Mouse (Mus musculus): ENCODE measurements around the gene Kmt2c. TPM values are rescaled to one million over a fixed set of nuclear protein-coding genes. Genes with fewer than 3 reads are reported as not detected.

Kmt2c gene
- polyA plus RNA-seq, 1 experiment from 2014 or later: 13.9 TPM

DNA sequence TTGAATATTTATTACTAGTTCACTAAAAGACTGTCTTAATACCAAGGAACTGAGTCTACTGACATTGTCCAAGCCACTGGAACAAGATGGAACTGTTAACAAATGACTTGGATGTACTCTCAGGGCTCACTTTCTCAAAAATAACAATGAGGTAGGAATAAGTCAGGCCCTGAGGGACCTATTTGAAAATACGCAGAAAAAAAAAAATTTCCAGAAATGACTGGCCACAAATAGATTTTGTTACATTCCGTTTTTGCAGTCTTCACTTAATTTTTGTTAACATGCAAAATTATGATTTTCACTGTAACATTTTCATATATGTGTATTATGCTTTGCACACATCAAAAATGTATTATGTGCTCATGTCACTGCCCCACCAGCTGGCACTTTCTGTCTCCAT lies 167.3 kb downstream of the Kmt2c start:
- peaks cover 17% of the 10 kb centered on the region; the same call in 1 of the 2 replicates for H3K36me3 ChIP-seq
- WGBS: 97% methylated on average over 2 of the region's 2 CpGs
- ATAC-seq (ENCODE audit: low FRiP score): no peak

DNA sequence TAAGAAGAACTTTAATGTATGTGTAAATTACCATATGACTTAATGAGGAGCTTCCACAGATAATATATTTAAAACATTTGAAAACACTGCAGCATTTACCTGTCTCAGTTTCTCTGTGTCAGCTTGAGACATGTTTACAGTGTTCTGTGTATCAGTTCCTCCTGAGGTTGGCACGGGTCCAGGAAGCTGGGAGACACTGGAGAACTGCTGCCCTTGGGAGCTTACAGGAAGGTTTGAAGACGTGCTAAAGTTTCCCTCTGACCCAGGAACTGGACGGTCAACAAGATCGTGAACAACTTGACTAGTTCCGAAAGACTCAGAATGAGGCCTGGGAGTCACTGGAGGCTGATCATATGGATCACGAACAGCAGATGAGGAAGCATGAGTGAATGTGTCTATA lies 184.7 kb downstream of the Kmt2c start:
- 90% methylated on average over 6 of the region's 6 CpGs for WGBS

More for the DNA sequence above, 167.3 kb downstream of the Kmt2c start:
- Histone ChIP-seq H3K4me1 (no peaks in the 10 kb centered on the region), H3K9me3 (replicated peaks) (no peaks in the 10 kb centered on the region), H3K27ac (replicated peaks) (no peak overlapping the region), H3K9ac (replicated peaks) (no peak overlapping the region), H3K4me3 (replicated peaks) (no peak overlapping the region), H3K4me2 (no peak overlapping the region), H3K27me3 (replicated peaks) (no peaks in the 10 kb centered on the region)

DNA sequence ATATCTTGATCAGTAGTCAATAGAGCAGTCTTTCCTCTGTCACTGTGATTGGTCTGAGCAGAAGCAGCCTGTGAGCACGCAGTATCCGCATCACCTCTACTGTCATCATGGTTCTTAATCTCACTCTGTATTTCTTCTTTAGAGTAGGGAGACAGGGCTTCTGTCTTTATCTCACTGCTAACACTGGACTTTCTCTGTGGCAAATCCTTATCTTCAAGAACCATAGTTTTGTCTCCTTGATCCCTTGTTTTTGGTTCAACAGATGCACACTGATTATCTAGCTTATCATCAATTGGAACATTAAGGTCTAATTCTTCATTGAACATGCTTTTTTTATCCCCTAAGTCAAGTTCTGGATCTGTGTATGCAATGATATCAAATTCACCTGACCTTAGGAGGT lies 188.4 kb downstream of the Kmt2c start:
- Histone ChIP-seq H3K9me3 (replicated peaks) (no peaks in the 10 kb centered on the region), H3K4me2 (no peak overlapping the region), H3K27me3 (replicated peaks) (no peaks in the 10 kb centered on the region), H3K27ac (replicated peaks) (no peak overlapping the region), H3K4me3 (replicated peaks) (no peak overlapping the region), H3K4me1 (no peaks in the 10 kb centered on the region), H3K36me3 (peaks cover 44% of the 10 kb centered on the region), H3K9ac (replicated peaks) (no peak overlapping the region)
- no peak for ATAC-seq (ENCODE audit: low FRiP score)
- 99% methylated on average over 2 of the region's 2 CpGs for WGBS

More for the DNA sequence above, 184.7 kb downstream of the Kmt2c start:
- H3K9ac ChIP-seq (replicated peaks): no peak overlapping the region
- H3K9me3 ChIP-seq (replicated peaks): no peaks in the 10 kb centered on the region
- no peak overlapping the region for H3K4me2 ChIP-seq
- no peaks in the 10 kb centered on the region for H3K27me3 ChIP-seq (replicated peaks)
- H3K4me1 ChIP-seq: no peaks in the 10 kb centered on the region
- H3K27ac ChIP-seq (replicated peaks): no peak overlapping the region
- no peak for ATAC-seq (ENCODE audit: low FRiP score)
- H3K36me3 ChIP-seq: peaks cover 61% of the 10 kb centered on the region
- no peak overlapping the region for H3K4me3 ChIP-seq (replicated peaks)

DNA sequence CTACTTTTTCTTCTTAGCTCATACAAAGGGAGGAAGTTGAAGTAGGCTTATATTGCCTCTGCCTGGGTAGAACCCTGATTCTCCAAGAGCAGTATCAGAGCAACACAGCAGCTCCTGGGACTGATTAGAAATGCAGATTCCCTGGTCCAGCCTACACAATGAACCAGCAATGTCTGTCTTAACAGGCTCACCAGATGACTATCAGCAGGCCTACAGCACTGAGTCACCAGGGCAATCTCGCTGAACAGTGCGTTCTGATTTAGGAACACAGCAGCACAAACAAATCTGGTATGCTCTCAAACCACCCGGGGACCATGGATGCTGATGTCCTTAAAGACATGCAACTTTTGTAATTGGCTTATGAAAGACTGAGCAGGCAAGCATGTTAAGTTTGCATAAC lies 201.8 kb downstream of the Kmt2c start:
- peaks cover 40% of the 10 kb centered on the region for H3K36me3 ChIP-seq
- no peak overlapping the region for H3K27ac ChIP-seq (replicated peaks)
- no peak overlapping the region for H3K4me2 ChIP-seq
- no peak for ATAC-seq (ENCODE audit: low FRiP score)
- H3K4me1 ChIP-seq: no peaks in the 10 kb centered on the region
- H3K4me3 ChIP-seq (replicated peaks): no peak overlapping the region
- no peak overlapping the region for H3K9ac ChIP-seq (replicated peaks)
- no peaks in the 10 kb centered on the region for H3K9me3 ChIP-seq (replicated peaks)
- 78% methylated on average over 3 of the region's 3 CpGs for WGBS
- H3K27me3 ChIP-seq (replicated peaks): no peaks in the 10 kb centered on the region

DNA sequence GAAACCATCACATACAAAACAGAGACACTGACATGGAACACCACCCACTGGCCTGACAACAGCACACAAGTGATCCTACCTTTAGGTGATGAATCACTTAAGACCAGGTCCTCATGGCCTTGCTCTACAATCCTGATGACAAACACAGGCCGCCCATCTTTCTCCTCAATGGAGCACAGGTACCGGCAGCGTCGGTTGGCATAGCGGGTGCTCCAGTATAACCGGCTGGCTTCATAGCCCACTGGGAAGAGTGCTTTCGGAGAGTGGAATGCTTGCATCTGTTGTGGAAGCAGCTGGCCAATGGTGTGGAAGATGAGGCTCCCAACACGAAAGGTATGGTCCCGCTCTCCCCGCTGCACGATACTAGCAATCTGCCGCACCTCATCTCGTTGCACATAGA lies 214.6 kb downstream of the Kmt2c start:
- 97% methylated on average over 13 of the region's 13 CpGs for WGBS
- Histone ChIP-seq H3K27ac (replicated peaks) (no peak overlapping the region), H3K4me2 (no peak overlapping the region), H3K9ac (replicated peaks) (no peak overlapping the region), H3K36me3 (peaks cover 79% of the 10 kb centered on the region), H3K27me3 (replicated peaks) (no peaks in the 10 kb centered on the region), H3K9me3 (replicated peaks) (no peaks in the 10 kb centered on the region), H3K4me1 (no peaks in the 10 kb centered on the region), H3K4me3 (replicated peaks) (no peak overlapping the region)
- ATAC-seq (ENCODE audit: low FRiP score): no peak

DNA sequence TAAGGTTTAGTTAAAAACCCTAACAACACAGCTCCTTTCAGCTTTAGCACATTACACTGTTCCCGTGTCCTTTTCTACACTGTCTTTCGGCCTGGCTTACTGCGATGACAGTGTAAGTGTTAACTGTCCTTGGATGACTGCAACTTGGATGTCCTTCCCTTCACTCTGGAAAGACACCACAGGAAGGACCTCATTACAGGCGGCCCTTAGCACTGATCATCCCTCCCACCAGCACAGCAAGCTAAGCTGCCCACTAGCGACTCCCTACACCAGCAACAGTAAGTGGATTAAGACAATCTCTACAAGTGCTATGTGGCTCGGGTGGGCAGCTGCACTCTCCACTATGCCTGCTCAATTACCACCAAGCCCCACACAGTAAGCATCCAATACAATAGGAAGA lies 222.2 kb downstream of the Kmt2c start:
- Histone ChIP-seq H3K4me2 (no peak overlapping the region), H3K9me3 (replicated peaks) (no peaks in the 10 kb centered on the region), H3K27ac (replicated peaks) (no peak overlapping the region), H3K4me3 (replicated peaks) (no peak overlapping the region), H3K9ac (replicated peaks) (no peak overlapping the region), H3K4me1 (no peaks in the 10 kb centered on the region), H3K36me3 (peaks cover 68% of the 10 kb centered on the region), H3K27me3 (replicated peaks) (no peaks in the 10 kb centered on the region)
- WGBS: 84% methylated on average over 6 of the region's 6 CpGs
- no peak for ATAC-seq (ENCODE audit: low FRiP score)

DNA sequence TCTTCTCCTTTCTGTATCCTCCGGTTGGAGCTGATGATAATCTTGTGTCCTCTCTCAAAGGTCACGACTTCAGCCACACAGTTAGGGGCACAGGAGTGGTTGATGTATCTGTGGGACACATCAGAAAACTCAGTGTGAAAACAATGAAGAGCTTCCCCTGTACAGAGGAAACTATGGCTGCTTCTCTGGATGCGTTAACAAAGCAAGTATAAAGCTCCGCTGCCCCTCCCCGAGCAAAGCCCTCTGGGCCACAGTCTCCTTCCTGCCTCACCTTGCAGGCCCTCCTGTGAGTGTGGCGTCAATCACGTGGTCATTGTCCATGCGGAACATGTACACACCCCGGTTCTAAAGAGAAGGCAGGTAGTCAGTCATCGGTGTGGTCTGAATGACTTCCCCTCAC lies 223.0 kb downstream of the Kmt2c start:
- Histone ChIP-seq H3K4me2 (no peak overlapping the region), H3K27ac (replicated peaks) (no peak overlapping the region), H3K36me3 (peaks cover 65% of the 10 kb centered on the region), H3K4me1 (no peaks in the 10 kb centered on the region), H3K27me3 (replicated peaks) (no peaks in the 10 kb centered on the region), H3K9ac (replicated peaks) (no peak overlapping the region), H3K9me3 (replicated peaks) (no peaks in the 10 kb centered on the region), H3K4me3 (replicated peaks) (no peak overlapping the region)
- ATAC-seq (ENCODE audit: low FRiP score): no peak
- 93% methylated on average over 10 of the region's 10 CpGs for WGBS

DNA sequence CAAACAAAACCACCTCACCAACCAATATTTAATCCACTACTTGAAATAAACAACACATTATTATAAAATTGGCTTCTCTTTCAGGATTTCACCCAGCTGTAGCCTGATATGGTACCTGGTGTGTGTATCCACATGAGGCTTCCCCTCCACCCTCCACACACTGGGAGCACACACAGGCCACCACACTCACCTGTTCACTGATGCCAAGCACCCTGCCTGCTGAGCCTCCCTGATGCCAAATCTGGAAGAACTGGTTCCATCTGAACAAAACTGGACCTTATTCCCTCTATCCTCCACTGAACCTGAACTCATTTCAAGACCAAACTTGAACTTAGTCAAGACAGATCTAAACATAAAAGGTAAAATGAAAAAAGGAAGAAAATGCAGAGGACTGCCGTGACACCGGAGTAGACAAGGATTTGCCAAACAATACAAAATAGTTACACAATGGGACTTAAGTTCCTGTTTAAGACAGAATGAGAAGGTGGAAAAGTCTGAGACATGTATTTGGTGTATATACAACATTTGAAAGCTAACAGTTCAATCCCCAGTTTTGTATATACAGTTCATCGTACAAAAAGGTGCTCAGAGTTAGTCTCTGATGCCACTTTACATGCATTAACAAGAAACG lies 230.2 kb downstream of the Kmt2c start:
- Histone ChIP-seq H3K27me3 (replicated peaks) (no peaks in the 10 kb centered on the region), H3K9me3 (replicated peaks) (no peaks in the 10 kb centered on the region), H3K27ac (replicated peaks) (no peak overlapping the region), H3K4me2 (no peak overlapping the region), H3K36me3 (peaks cover 74% of the 10 kb centered on the region), H3K4me1 (no peaks in the 10 kb centered on the region), H3K9ac (replicated peaks) (no peak overlapping the region), H3K4me3 (replicated peaks) (no peak overlapping the region)
- 95% methylated on average over 4 of the region's 4 CpGs for WGBS
- no peak for ATAC-seq (ENCODE audit: low FRiP score)

DNA sequence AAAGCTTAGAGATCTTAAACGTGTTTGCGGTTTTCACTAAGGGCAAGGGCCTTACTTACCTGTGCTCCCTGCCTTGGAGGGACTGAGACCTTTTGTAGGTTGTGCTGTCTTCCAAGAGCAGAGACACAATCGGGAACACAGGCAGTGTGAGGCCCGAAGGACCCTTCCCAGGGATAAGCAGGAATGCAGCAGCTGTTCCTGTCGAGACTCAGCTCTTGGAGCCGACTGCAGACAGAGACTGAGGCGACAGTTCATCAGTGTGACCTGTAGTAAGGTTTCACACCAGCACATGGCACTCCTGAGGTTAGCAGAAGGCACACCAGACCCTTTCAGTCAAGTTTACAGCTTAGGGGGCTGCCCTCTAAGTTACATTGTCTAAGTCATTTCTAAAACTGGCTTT lies 236.3 kb downstream of the Kmt2c start:
- no peak for ATAC-seq (ENCODE audit: low FRiP score)
- Histone ChIP-seq H3K27me3 (replicated peaks) (no peaks in the 10 kb centered on the region), H3K4me2 (no peak overlapping the region), H3K9me3 (replicated peaks) (no peaks in the 10 kb centered on the region), H3K36me3 (peaks cover 84% of the 10 kb centered on the region), H3K4me3 (replicated peaks) (no peak overlapping the region), H3K9ac (replicated peaks) (no peak overlapping the region), H3K27ac (replicated peaks) (no peak overlapping the region), H3K4me1 (no peaks in the 10 kb centered on the region)
- 87% methylated on average over 7 of the region's 7 CpGs for WGBS

DNA sequence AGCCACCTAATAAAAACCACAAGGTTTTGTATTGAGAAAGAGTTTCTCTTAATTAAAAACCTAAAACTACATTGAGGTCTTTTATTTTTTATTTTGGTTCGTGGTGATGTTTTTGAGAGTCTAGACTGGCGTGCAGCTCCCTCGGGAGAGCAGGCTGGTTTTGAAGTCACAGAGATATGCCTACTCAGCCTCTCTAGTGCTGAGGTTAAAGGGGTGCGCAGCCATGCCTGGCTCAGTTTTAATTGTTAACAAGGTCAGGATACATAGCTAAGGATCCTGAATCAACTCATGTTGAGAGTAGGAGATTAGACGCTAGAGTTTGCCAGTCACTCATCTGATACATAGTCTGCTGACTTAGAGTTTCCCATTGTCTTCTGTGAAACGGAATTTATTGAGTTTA lies 237.1 kb downstream of the Kmt2c start:
- no peak overlapping the region for H3K4me3 ChIP-seq (replicated peaks)
- no peaks in the 10 kb centered on the region for H3K4me1 ChIP-seq
- peaks cover 86% of the 10 kb centered on the region for H3K36me3 ChIP-seq
- H3K9ac ChIP-seq (replicated peaks): no peak overlapping the region
- no peak overlapping the region for H3K27ac ChIP-seq (replicated peaks)
- H3K9me3 ChIP-seq (replicated peaks): no peaks in the 10 kb centered on the region
- no peaks in the 10 kb centered on the region for H3K27me3 ChIP-seq (replicated peaks)
- WGBS: 86% methylated on average over 6 of the region's 6 CpGs
- ATAC-seq (ENCODE audit: low FRiP score): no peak
- H3K4me2 ChIP-seq: no peak overlapping the region

DNA sequence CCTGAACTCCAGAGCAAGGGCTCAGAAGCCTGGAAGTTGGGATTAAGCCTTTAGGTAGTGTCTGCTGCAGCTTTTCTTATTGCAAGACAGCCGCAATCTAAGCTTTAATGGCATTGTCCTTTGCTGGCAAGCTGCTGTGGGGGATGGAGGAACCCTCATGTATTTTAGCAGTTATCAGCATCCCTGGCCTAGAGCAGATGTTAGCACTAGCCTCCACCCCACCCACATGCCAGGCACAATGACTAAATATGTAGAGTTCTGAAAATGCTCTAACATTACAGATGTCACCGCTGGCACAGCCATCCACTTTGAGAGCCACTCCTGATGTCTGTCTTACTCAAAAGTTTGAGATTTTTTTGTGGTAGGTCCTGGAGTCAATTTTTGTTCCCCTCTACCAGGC lies 241.9 kb downstream of the Kmt2c start:
- H3K4me2 ChIP-seq: no peak overlapping the region
- H3K27me3 ChIP-seq (replicated peaks): no peaks in the 10 kb centered on the region
- H3K4me1 ChIP-seq: no peaks in the 10 kb centered on the region
- H3K9me3 ChIP-seq (replicated peaks): no peaks in the 10 kb centered on the region
- H3K36me3 ChIP-seq: peaks cover 88% of the 10 kb centered on the region
- no peak overlapping the region for H3K9ac ChIP-seq (replicated peaks)
- no peak overlapping the region for H3K4me3 ChIP-seq (replicated peaks)
- ATAC-seq (ENCODE audit: low FRiP score): no peak
- no peak overlapping the region for H3K27ac ChIP-seq (replicated peaks)
- 89% methylated on average over 2 of the region's 2 CpGs for WGBS

DNA sequence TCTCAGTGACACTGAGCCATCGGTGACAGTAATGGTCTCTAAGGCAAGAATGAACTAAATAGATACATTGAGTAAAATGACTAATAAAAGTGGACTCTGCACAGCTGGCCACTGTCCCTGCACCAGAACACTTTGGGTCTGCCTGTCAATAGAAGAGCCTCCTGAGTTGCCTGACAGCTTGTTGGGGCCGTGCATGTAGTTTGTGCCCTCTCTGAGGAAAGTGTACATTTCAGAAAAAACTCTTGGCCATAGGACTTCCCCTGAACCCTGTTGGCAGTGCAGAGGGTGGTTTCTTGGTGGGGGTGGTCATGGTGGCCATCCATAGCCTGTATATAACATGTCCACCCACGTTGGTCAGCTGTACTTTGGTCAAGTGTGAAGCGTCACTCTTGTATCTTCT lies 244.1 kb downstream of the Kmt2c start:
- no peak overlapping the region for H3K27ac ChIP-seq (replicated peaks)
- no peak overlapping the region for H3K4me2 ChIP-seq
- no peak overlapping the region for H3K9ac ChIP-seq (replicated peaks)
- WGBS: 94% methylated on average over 4 of the region's 4 CpGs
- no peaks in the 10 kb centered on the region for H3K9me3 ChIP-seq (replicated peaks)
- H3K36me3 ChIP-seq: peaks cover 93% of the 10 kb centered on the region
- no peaks in the 10 kb centered on the region for H3K27me3 ChIP-seq (replicated peaks)
- no peaks in the 10 kb centered on the region for H3K4me1 ChIP-seq
- H3K4me3 ChIP-seq (replicated peaks): no peak overlapping the region
- ATAC-seq (ENCODE audit: low FRiP score): no peak
